ENCODE assay signal across 8 mouse cellular contexts in the genomic region with DNA sequence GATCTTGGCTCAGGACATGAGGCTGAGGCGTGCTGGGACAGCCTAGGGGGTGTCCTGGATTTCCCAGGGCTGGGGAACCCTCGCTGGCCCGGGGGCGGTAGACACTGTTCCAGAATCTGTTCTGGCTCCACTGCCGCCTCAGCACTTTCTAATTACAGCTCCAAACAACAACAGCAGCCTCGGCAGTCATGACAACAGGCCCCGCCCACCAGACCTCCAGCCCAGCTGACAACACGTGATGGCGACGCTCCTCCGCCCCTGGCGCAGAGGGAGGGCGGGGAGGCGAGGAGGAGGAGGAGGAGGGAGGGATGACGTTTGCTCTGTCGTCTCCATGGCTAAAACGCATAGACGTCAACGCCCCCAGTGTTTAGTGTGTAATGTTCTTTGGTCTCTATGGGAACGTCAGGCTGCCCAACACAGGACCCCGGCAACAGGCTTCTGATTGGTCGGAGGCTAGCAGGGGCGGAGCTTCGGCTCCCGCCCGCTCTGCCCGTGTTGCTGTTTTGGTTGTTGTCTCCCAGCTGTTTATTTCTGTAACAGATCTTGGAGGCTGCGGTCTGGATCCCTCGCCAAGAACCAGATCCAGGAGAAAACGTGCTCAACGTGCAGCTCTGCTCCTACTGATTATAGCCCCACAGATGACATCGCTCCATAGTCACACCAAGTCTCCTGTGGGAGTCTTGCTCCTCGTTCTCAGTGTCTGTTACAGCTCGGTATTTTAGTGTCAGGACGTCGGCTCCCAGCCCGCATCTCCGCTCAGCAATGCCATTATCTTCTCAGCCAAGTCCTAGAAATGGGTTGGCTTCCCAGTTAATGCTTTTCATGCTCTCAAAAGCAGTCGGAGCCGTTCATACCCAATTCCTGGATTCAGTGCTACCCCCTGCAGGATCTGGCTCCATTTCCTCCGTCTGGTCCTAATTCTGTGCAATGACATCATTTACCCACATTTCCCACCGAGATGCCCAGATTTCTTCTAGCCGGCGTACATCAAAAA. TPM values are rescaled to one million over a fixed set of nuclear protein-coding genes. Genes with fewer than 3 reads are reported as not detected.
A peak's percentile ranks its signal among the peaks of the same experiment; 100 is the strongest.
DNase-seq lines count a peak whose midpoint lies in the region; ATAC-seq and TF ChIP-seq lines count a peak whose summit lies in the region.

No protein-coding gene starts in this region.

- no peaks in the 10 kb centered on the region for H3K27me3 ChIP-seq in ES-Bruce4 (ENCODE audit: control insufficient read depth, insufficient read depth, low read length, poor library complexity, severe bottlenecking)
- no peaks in the 10 kb centered on the region for H3K27me3 ChIP-seq in forebrain, embryonic 14.5 days (replicated peaks; ENCODE audit: control insufficient read depth, insufficient read depth, low read length)

- H3K36me3 ChIP-seq in ES-Bruce4 (ENCODE audit: control insufficient read depth, insufficient read depth, low read length, poor library complexity, severe bottlenecking) = no peaks in the 10 kb centered on the region
- no peaks in the 10 kb centered on the region for H3K36me3 ChIP-seq in forebrain, embryonic 14.5 days (ENCODE audit: control insufficient read depth, insufficient read depth, low read length)

- TF ChIP-seq POLR2A in ES-Bruce4 (IDR thresholded peaks at IDR 0.05; ENCODE audit: insufficient read depth, low read length) = no peak
- TF ChIP-seq POLR2A in lung, adult 2 months (IDR thresholded peaks at IDR 0.05; ENCODE audit: borderline replicate concordance, extremely low read depth, low read depth, low read length) = peak; percentile 88; the same call in 1 of the 2 replicates

- peak; percentile 88 for ATAC-seq in cerebellum, adult (ENCODE audit: insufficient number of reproducible peaks, low FRiP score, low TSS enrichment)
- ATAC-seq in forebrain, embryonic 14.5 days = peak; percentile 99
- ATAC-seq in neutrophil, adult 5-6 weeks (ENCODE audit: extremely low read depth, insufficient number of reproducible peaks, low FRiP score, poor library complexity, severe bottlenecking) = peak; percentile 96

- H3K9ac ChIP-seq in ES-Bruce4 (ENCODE audit: low read depth, poor library complexity, severe bottlenecking) = peak overlapping the region; percentile 9; the same call in 1 of the 2 replicates
- H3K9ac ChIP-seq in forebrain, embryonic 14.5 days (ENCODE audit: low read length) = peak overlapping the region; percentile 62

- no peak for TF ChIP-seq CTCF in ES-Bruce4 (IDR thresholded peaks at IDR 0.05; ENCODE audit: low read depth, low read length)
- no peak for TF ChIP-seq CTCF in lung, adult 2 months (IDR thresholded peaks at IDR 0.05; ENCODE audit: insufficient read depth, low read length)

- peak overlapping the region; percentile 73 for H3K4me3 ChIP-seq in ES-Bruce4 (ENCODE audit: low read depth, low read length)
- peak overlapping the region; percentile 43 for H3K4me3 ChIP-seq in forebrain, embryonic 14.5 days (ENCODE audit: low read depth, low read length)
- peak overlapping the region; percentile 72 for H3K4me3 ChIP-seq in lung, adult 2 months (replicated peaks; ENCODE audit: extremely low read depth, low read depth, low read length)

- peak; percentile 82; the same call in 1 of the 2 replicates for TF ChIP-seq EP300 in ES-Bruce4 (IDR thresholded peaks at IDR 0.05; ENCODE audit: insufficient read depth, low read depth, low read length)

- intact Hi-C loops in heart, postnatal 25 days (cut with DNase I) = loop anchor here (2.0 kb wide), 1 partner anchor 17 kb away; a partner anchor contains a TSS

- H3K4me2 ChIP-seq in forebrain, embryonic 14.5 days (ENCODE audit: low read length) = peak overlapping the region; percentile 78

- peak; percentile 99 for DNase-seq in forebrain, embryonic 14.5 days (ENCODE audit: low spot score)
- peak; percentile 98 for DNase-seq in heart, postnatal 25 days (ENCODE audit: low spot score)
- peak; percentile 94 to 98 for DNase-seq in layer of hippocampus, adult 18-20 months (ENCODE audit: low spot score in 2 of 2)
- peak; percentile 98 for DNase-seq in lung, adult 2 months
- DNase-seq in thymus, adult 18-20 months = peak; percentile 96 to 98

- H3K4me1 ChIP-seq in ES-Bruce4 (ENCODE audit: control insufficient read depth, insufficient read depth, low read length) = peaks cover 2% of the 10 kb centered on the region
- peaks cover 18% of the 10 kb centered on the region; the same call in 1 of the 2 replicates for H3K4me1 ChIP-seq in forebrain, embryonic 14.5 days (ENCODE audit: control insufficient read depth, insufficient read depth, low read length)
- peaks cover 15% of the 10 kb centered on the region for H3K4me1 ChIP-seq in lung, adult 2 months (ENCODE audit: control insufficient read depth, insufficient read depth, low read length)

- 0 out of 2 replicates have a peak overlapping the region, but pooled peaks have one; percentile 2 for H3K27ac ChIP-seq in ES-Bruce4 (ENCODE audit: insufficient read depth, low read length)
- peak overlapping the region; percentile 87 for H3K27ac ChIP-seq in forebrain, embryonic 14.5 days (ENCODE audit: low read depth, low read length)

- WGBS in forebrain, embryonic 14.5 days = under 1% methylated on average over 44 of the region's 44 CpGs
- WGBS in lung, adult 2 months = under 1% methylated on average over 44 of the region's 44 CpGs

- H3K9me3 ChIP-seq in ES-Bruce4 (replicated peaks; ENCODE audit: control insufficient read depth, insufficient read depth, low read length, poor library complexity, severe bottlenecking) = no peaks in the 10 kb centered on the region
- no peaks in the 10 kb centered on the region for H3K9me3 ChIP-seq in forebrain, embryonic 14.5 days (replicated peaks; ENCODE audit: control insufficient read depth, low read length)

RNA-seq across cellular contexts. Expression of a gene that starts 18.3 kb away (rescaled TPM):
- polyA plus RNA-seq in ES-Bruce4 (2011; ENCODE audit: insufficient read depth, insufficient read length, low read depth, missing spikeins) = 4.8 and 7.3 TPM in 2 replicates
- 1.2 and 1.4 TPM in 2 replicates for polyA plus RNA-seq in forebrain, embryonic 14.5 days (2014; fragmentation: Nextera tagmentation; extraction: Ambion mirVana)
- 1 to 10 TPM; 3.4 to 3.9 TPM for total RNA-seq in heart, postnatal 25 days (2021)
- 10 to 100 TPM; 26.1 to 28.2 TPM for total RNA-seq in layer of hippocampus, adult 18-20 months (2021)
- polyA plus RNA-seq in lung, adult 2 months (2012; rRNA removed) = 37.8 and 55.0 TPM in 2 replicates
- total RNA-seq in neutrophil, adult 5-6 weeks (2017) = 1,256 and 1,280 TPM in 2 replicates

Comparison
In these comparisons a context has a peak if more than half of its experiments do, and no peak if none do; other contexts are left out.
1. Peak in every context shown above with its lines: DNase-seq, ATAC-seq, H3K4me3 ChIP-seq and H3K27ac ChIP-seq.
2. RNA of a gene that starts 18.3 kb away (total RNA-seq): 1,256 to 1,280 TPM in neutrophil, adult 5-6 weeks; 26.1 to 28.2 TPM in layer of hippocampus, adult 18-20 months and 3.4 to 3.9 TPM in heart, postnatal 25 days; every median in the first group is over 10 times any median in the second.